Mouse (Mus musculus) liver, adult 2 months (tissue): ENCODE measurements around the gene Colgalt2. TPM values are rescaled to one million over a fixed set of nuclear protein-coding genes. Genes with fewer than 3 reads are reported as not detected.
"Not testable (repeated sequence)": the region's sequence is repeated elsewhere in the genome, so short reads cannot be mapped to it uniquely, and the experiment has no call there.

Experiments
- DNase-seq: peaks from one replicate; pipeline ENCODE4 v3.0.0-alpha.2; 2011; ENCODE audit warnings: low read depth, low spot score; ENCODE audit errors: extremely low read depth
- H3K27ac ChIP-seq: fragments of 200-500 bp; replicated peaks from 2 replicates; pipeline ENCODE4 v1.5.1; 2012; ENCODE audit warnings: low read depth, mild to moderate bottlenecking, control low read depth, inconsistent platforms, low read length; ENCODE audit not compliant: insufficient read depth
- H3K27me3 ChIP-seq: fragments of 200-500 bp; 2 replicates; pipeline ENCODE4 v1.6.1; 2012; ENCODE audit warnings: mild to moderate bottlenecking, moderate library complexity, low read length, inconsistent platforms; ENCODE audit not compliant: control insufficient read depth, insufficient read depth
- H3K36me3 ChIP-seq: fragments of 200-500 bp; 2 replicates; pipeline ENCODE4 v1.6.1; 2012; ENCODE audit warnings: low read length, inconsistent platforms; ENCODE audit not compliant: control insufficient read depth, insufficient read depth
- H3K4me1 ChIP-seq: fragments of 200-500 bp; 2 replicates; pipeline ENCODE4 v1.6.1; 2011; ENCODE audit warnings: low read length; ENCODE audit not compliant: control insufficient read depth, insufficient read depth
- H3K4me3 ChIP-seq: fragments of 200-500 bp; 2 replicates; pipeline ENCODE4 v1.5.1; 2011; ENCODE audit warnings: low read depth, mild to moderate bottlenecking, control low read depth, low read length, moderate library complexity; ENCODE audit not compliant: insufficient read depth
- H3K79me2 ChIP-seq: fragments of 200-500 bp; 2 replicates; pipeline ENCODE4 v1.6.1; 2012; ENCODE audit warnings: inconsistent platforms, mild to moderate bottlenecking, low read length, moderate library complexity; ENCODE audit not compliant: control insufficient read depth, insufficient read depth
- H3K9ac ChIP-seq: fragments of 200-500 bp; 2 replicates; pipeline ENCODE4 v1.6.1; 2012; ENCODE audit warnings: low read depth, mild to moderate bottlenecking, control low read depth, inconsistent platforms, low read length
- CTCF ChIP-seq: fragments of 200-500 bp; IDR thresholded peaks from 2 replicates; pipeline ENCODE4 v1.5.1; 2011; ENCODE audit warnings: low read depth, low read length, control low read depth
- POLR2A ChIP-seq: fragments of 200-500 bp; IDR thresholded peaks from 2 replicates; pipeline ENCODE4 v1.6.1; 2011; ENCODE audit warnings: low read length, control low read depth; ENCODE audit not compliant: insufficient read depth; ENCODE audit errors: extremely low read depth
- WGBS: fragments of 180-500 bp; shearing (Covaris S2); methylation state at CpG from one replicate; pipeline ENCODE4 v1.1.7; 2018; 5-methylcytosine and 5-hydroxymethylcytosine counted together
- polyA plus RNA-seq: library from polyadenylated mRNA; depleted of rRNA; stranded (reverse); fragments of >200 nt; gene quantifications from 2 replicates; pipeline ENCODE4 v1.2.3, GENCODE M21; 2012
- total RNA-seq: library from RNA; depleted of rRNA; stranded (reverse); fragments of >200 nt; gene quantifications from 2 replicates; pipeline ENCODE4 v1.2.3, GENCODE M21; 2014

The Colgalt2 gene
- total and polyA plus RNA-seq, 2 experiments = 0.35 to 1.6 TPM

DNA sequence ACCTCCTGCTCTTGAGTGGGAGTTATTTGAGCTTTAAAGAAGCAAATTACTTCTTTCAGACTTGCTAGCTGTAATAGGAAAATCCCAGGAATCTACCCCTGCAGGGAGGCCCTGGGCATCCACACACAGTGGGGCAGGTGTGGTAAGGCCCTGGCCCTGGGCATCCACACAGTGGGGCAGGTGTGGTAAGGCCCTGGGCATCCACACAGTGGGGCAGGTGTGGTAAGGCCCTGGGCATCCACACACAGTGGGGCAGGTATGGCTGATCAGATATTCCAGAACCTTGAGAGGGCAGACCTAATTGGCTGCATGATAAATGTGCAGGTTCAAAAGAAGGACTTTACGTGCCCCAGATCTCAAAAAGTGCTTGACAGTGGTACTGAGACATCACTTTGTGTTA lies 15.0 kb upstream of the Colgalt2 start:
- no peak overlapping the region for H3K4me3 ChIP-seq
- 100% methylated on average over 1 of the region's 1 CpGs for WGBS

GRCm38 (mm10) chr1:152385693-152386092 lies 13.9 kb upstream of the Colgalt2 start:
- H3K27me3 ChIP-seq, H3K27ac ChIP-seq, H3K79me2 ChIP-seq, H3K36me3 ChIP-seq, DNase-seq, H3K4me1 ChIP-seq: not testable (repeated sequence)
- Histone ChIP-seq H3K9ac (peak overlapping the region; percentile 94), H3K4me3 (peak overlapping the region; percentile 92)
- WGBS = 26% methylated on average over 2 of the region's 4 CpGs

More for the DNA sequence above, 15.0 kb upstream of the Colgalt2 start:
- H3K9ac ChIP-seq = no peak overlapping the region
- TF ChIP-seq CTCF = no peak
- peaks cover 1% of the 10 kb centered on the region; the same call in 1 of the 2 replicates for H3K4me1 ChIP-seq
- no peak overlapping the region for H3K27ac ChIP-seq
- H3K79me2 ChIP-seq = no peaks in the 10 kb centered on the region; the same call in 1 of the 2 replicates
- H3K36me3 ChIP-seq = peaks cover 9% of the 10 kb centered on the region
- DNase-seq = no peak
- H3K27me3 ChIP-seq = no peaks in the 10 kb centered on the region

DNA sequence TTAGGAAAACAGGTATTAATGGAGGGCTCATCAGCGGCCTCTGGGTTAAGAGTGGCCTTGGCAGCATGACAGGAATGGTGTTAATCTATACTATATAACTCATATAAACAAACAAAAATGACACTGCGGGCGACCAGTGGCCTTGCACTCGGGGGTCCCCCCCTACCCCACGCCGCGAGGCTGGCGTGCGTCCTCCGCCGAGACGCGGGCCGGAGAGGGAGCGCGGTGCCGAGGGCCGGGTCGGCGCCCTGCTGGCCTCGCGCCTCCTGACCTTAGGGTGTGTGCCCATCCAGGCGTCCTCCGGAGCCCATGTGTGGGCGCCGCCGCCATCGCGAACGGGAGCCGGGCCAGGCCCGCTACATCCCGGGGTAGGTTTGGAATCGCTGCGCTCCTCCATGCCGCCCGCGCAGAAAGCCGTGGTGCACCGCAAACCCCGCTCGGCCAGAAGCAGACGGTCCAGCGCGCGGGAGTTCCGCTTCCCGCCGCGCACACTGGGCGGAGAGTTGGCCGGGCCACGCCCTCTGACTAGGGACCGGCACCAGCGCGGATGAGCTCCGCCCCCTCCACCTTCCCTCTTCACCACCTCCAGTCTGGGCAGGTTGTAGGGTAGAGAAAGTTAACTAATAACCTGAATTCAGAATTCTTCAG lies 13.3 kb upstream of the Colgalt2 start, which contains the start of gene Tsen15:
Gene Tsen15, minus strand, starts transcription at position 501 of the 648 bp plus-strand sequence.
- Histone ChIP-seq H3K4me1 (peaks cover 1% of the 10 kb centered on the region; the same call in 1 of the 2 replicates), H3K9ac (peak within 1 kb of the TSS; percentile 94), H3K4me3 (peak within 1 kb of the TSS; percentile 92), H3K36me3 (peaks cover 2% of the 10 kb centered on the region; the same call in 1 of the 2 replicates), H3K27me3 (no peaks in the 10 kb centered on the region), H3K79me2 (no peaks in the 10 kb centered on the region; the same call in 1 of the 2 replicates), H3K27ac (no peak within 1 kb of the TSS; the same call in 1 of the 2 replicates)
- peak; percentile 80 for DNase-seq
- under 1% methylated on average over 57 of the region's 57 CpGs for WGBS
- TF ChIP-seq POLR2A (0 out of 2 replicates have a peak, but pooled peaks have one; percentile 54), CTCF (no peak)

GRCm38 (mm10) chr1:152389271-152389670 lies 10.4 kb upstream of the Colgalt2 start:
- H3K4me1 ChIP-seq = peaks cover 1% of the 10 kb centered on the region; the same call in 1 of the 2 replicates
- no peak overlapping the region for H3K27ac ChIP-seq
- no peaks in the 10 kb centered on the region for H3K27me3 ChIP-seq
- H3K79me2 ChIP-seq = no peaks in the 10 kb centered on the region; the same call in 1 of the 2 replicates
- H3K36me3 ChIP-seq = no peaks in the 10 kb centered on the region
- H3K9ac ChIP-seq = no peak overlapping the region
- no peak for DNase-seq
- H3K4me3 ChIP-seq = no peak overlapping the region
- no peak for TF ChIP-seq CTCF
- TF ChIP-seq POLR2A = no peak

- H3K4me3 ChIP-seq = no peak overlapping the region
- 95% methylated on average over 3 of the region's 3 CpGs for WGBS
- H3K27me3 ChIP-seq = no peaks in the 10 kb centered on the region
- H3K27ac ChIP-seq = no peak overlapping the region
- DNase-seq = no peak
- H3K36me3 ChIP-seq = no peaks in the 10 kb centered on the region
- H3K79me2 ChIP-seq = no peaks in the 10 kb centered on the region
- TF ChIP-seq POLR2A (no peak), CTCF (no peak)
- H3K4me1 ChIP-seq = peaks cover 4% of the 10 kb centered on the region; the same call in 1 of the 2 replicates
- no peak overlapping the region for H3K9ac ChIP-seq
These were observed 5.5 kb upstream of the Colgalt2 start for GRCm38 (mm10) chr1:152394137-152394536.

GRCm38 (mm10) chr1:152394956-152395515 lies 4.6 kb upstream of the Colgalt2 start:
- no peak overlapping the region for H3K4me3 ChIP-seq
- H3K27me3 ChIP-seq = no peaks in the 10 kb centered on the region
- H3K4me1 ChIP-seq = peaks cover 4% of the 10 kb centered on the region; the same call in 1 of the 2 replicates
- no peaks in the 10 kb centered on the region for H3K36me3 ChIP-seq
- no peak overlapping the region for H3K27ac ChIP-seq
- no peak for TF ChIP-seq POLR2A
- no peak for TF ChIP-seq CTCF
- no peaks in the 10 kb centered on the region for H3K79me2 ChIP-seq
- WGBS = 85% methylated on average over 4 of the region's 4 CpGs
- H3K9ac ChIP-seq = no peak overlapping the region
- no peak for DNase-seq
